Mouse (Mus musculus): ENCODE data around the gene Cox10. TPM values are rescaled to one million over a fixed set of nuclear protein-coding genes. Genes with fewer than 3 reads are reported as not detected.
A peak's percentile ranks its signal among the peaks of the same experiment; 100 is the strongest.
"Not testable (repeated sequence)": the region's sequence is repeated elsewhere in the genome, so short reads cannot be mapped to it uniquely, and the experiment has no call there.

Cox10 gene
- total RNA-seq (2014; rRNA removed): 17.3 and 20.9 TPM in 2 replicates
- 28.9 and 33.0 TPM in 2 replicates for polyA plus RNA-seq (2015; fragmentation: Nextera tagmentation; extraction: Ambion mirVana)

- peak within 1 kb of the TSS; percentile 89 for H3K27ac ChIP-seq
- no peaks in the 10 kb centered on the region for H3K27me3 ChIP-seq (ENCODE audit: insufficient read depth, low read length)
These were observed at the start of gene Cox10 for GRCm38 (mm10) chr11:64078956-64079726. TSS of gene Cox10 (minus strand) at chr11:64079468.

GRCm38 (mm10) chr11:64128016-64128415 lies 48.7 kb upstream of the Cox10 start:
- Histone ChIP-seq H3K27ac (no peak overlapping the region), H3K4me3 (ENCODE audit: low read length) (no peak overlapping the region), H3K4me2 (ENCODE audit: low read depth, low read length) (no peak overlapping the region), H3K9ac (replicated peaks; ENCODE audit: low read length) (no peak overlapping the region), H3K9me3 (ENCODE audit: low read length) (no peaks in the 10 kb centered on the region), H3K36me3 (ENCODE audit: insufficient read depth, low read length) (no peaks in the 10 kb centered on the region), H3K4me1 (ENCODE audit: insufficient read depth, low read length) (no peaks in the 10 kb centered on the region), H3K27me3 (ENCODE audit: insufficient read depth, low read length) (no peaks in the 10 kb centered on the region)
- 77% methylated on average over 9 of the region's 9 CpGs for WGBS
- TF ChIP-seq CTCF (IDR thresholded peaks at IDR 0.05; ENCODE audit: low read depth): no peak
- no peak for ATAC-seq
- no peak for DNase-seq (ENCODE audit: low spot score)

More at GRCm38 (mm10) chr11:64078956-64079726, at the start of gene Cox10:
- peak within 1 kb of the TSS; percentile 79 for H3K9ac ChIP-seq (replicated peaks; ENCODE audit: low read length)
- no peak for TF ChIP-seq CTCF (IDR thresholded peaks at IDR 0.05; ENCODE audit: low read depth)
- H3K4me2 ChIP-seq (ENCODE audit: low read depth, low read length): peak within 1 kb of the TSS; percentile 89
- peak; percentile 95 for ATAC-seq
- H3K4me3 ChIP-seq (ENCODE audit: low read length): peak within 1 kb of the TSS; percentile 80
- no peaks in the 10 kb centered on the region for H3K9me3 ChIP-seq (ENCODE audit: low read length)
- H3K36me3 ChIP-seq (ENCODE audit: insufficient read depth, low read length): no peaks in the 10 kb centered on the region; the same call in 1 of the 2 replicates
- peaks cover 14% of the 10 kb centered on the region; the same call in 1 of the 2 replicates for H3K4me1 ChIP-seq (ENCODE audit: insufficient read depth, low read length)
- WGBS: 0% methylated on average over 44 of the region's 45 CpGs
- peak; percentile 93 for DNase-seq (ENCODE audit: low spot score)

DNA sequence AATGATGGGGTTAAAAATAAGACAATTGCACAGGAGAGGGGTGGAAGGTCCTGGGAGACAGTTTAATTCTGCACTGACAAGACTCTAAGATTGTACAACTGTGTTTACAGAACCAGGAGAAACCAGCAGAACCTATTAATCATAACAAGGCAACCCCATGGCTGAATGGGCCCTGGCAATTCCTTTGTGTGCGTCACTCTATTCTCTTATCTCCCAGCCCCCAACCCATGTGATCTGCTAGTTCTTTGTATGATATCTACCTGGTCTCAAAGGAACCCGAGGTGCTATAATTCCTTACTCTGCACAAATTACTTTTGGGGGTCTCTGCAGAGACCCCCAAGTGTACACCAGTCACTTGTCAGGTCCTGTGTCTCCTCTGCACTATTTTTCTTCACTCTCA lies 46.2 kb upstream of the Cox10 start:
- Histone ChIP-seq H3K27me3 (ENCODE audit: insufficient read depth, low read length) (no peaks in the 10 kb centered on the region), H3K36me3 (ENCODE audit: insufficient read depth, low read length) (no peaks in the 10 kb centered on the region), H3K9ac (replicated peaks; ENCODE audit: low read length) (no peak overlapping the region), H3K4me1 (ENCODE audit: insufficient read depth, low read length) (no peaks in the 10 kb centered on the region), H3K9me3 (ENCODE audit: low read length) (no peaks in the 10 kb centered on the region), H3K4me3 (ENCODE audit: low read length) (no peak overlapping the region), H3K4me2 (ENCODE audit: low read depth, low read length) (no peak overlapping the region), H3K27ac (no peak overlapping the region)
- DNase-seq (ENCODE audit: low spot score) (no peak), ATAC-seq (no peak)
- WGBS: 58% methylated on average over 2 of the region's 2 CpGs
- TF ChIP-seq CTCF (IDR thresholded peaks at IDR 0.05; ENCODE audit: low read depth): no peak

- not testable (repeated sequence) for ATAC-seq; DNase-seq (ENCODE audit: low spot score); H3K4me3 ChIP-seq (ENCODE audit: low read length); H3K9ac ChIP-seq (replicated peaks; ENCODE audit: low read length); H3K9me3 ChIP-seq (ENCODE audit: low read length); H3K27ac ChIP-seq; H3K36me3 ChIP-seq (ENCODE audit: insufficient read depth, low read length); H3K4me1 ChIP-seq (ENCODE audit: insufficient read depth, low read length); H3K4me2 ChIP-seq (ENCODE audit: low read depth, low read length); H3K27me3 ChIP-seq (ENCODE audit: insufficient read depth, low read length)
- WGBS: 88% methylated on average over 6 of the region's 6 CpGs
These were observed 43.9 kb upstream of the Cox10 start for GRCm38 (mm10) chr11:64123174-64123573.

- TF ChIP-seq CTCF (IDR thresholded peaks at IDR 0.05; ENCODE audit: low read depth): no peak
These were observed 37.4 kb upstream of the Cox10 start for GRCm38 (mm10) chr11:64116711-64117110.

DNA sequence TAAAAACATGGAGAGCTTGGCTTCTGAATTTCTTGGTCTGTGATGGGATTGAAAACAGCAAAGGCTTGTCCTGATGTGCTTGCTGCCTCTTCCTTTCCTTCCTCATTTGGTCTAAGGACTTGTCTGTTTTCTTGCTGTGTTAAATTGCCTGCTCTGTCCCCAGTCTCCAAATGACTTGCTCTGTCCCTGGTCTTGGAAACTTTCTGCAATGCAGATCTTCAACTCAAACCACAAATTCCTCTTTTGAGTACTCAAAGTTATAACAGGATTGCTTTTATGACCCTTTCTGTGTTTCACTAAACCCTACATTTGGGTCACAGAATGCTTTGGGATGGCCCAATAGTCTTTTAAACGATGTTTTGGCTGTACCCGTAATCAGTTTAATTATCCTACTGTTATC lies 36.6 kb upstream of the Cox10 start:
- no peak for TF ChIP-seq CTCF (IDR thresholded peaks at IDR 0.05; ENCODE audit: low read depth)
- no peak overlapping the region for H3K9ac ChIP-seq (replicated peaks; ENCODE audit: low read length)

More at GRCm38 (mm10) chr11:64116711-64117110, 37.4 kb upstream of the Cox10 start:
- no peaks in the 10 kb centered on the region for H3K9me3 ChIP-seq (ENCODE audit: low read length)
- no peak for ATAC-seq
- no peak overlapping the region for H3K4me2 ChIP-seq (ENCODE audit: low read depth, low read length)
- no peaks in the 10 kb centered on the region for H3K27me3 ChIP-seq (ENCODE audit: insufficient read depth, low read length)
- WGBS: 91% methylated on average over 4 of the region's 4 CpGs
- no peaks in the 10 kb centered on the region for H3K36me3 ChIP-seq (ENCODE audit: insufficient read depth, low read length)
- H3K27ac ChIP-seq: no peak overlapping the region
- H3K4me3 ChIP-seq (ENCODE audit: low read length): no peak overlapping the region
- H3K9ac ChIP-seq (replicated peaks; ENCODE audit: low read length): no peak overlapping the region
- DNase-seq (ENCODE audit: low spot score): no peak
- no peaks in the 10 kb centered on the region for H3K4me1 ChIP-seq (ENCODE audit: insufficient read depth, low read length)

GRCm38 (mm10) chr11:64115101-64115500 lies 35.8 kb upstream of the Cox10 start:
- WGBS: 91% methylated on average over 9 of the region's 9 CpGs
- ATAC-seq (no peak), DNase-seq (ENCODE audit: low spot score) (no peak)
- Histone ChIP-seq H3K9ac (replicated peaks; ENCODE audit: low read length) (no peak overlapping the region), H3K36me3 (ENCODE audit: insufficient read depth, low read length) (no peaks in the 10 kb centered on the region), H3K9me3 (ENCODE audit: low read length) (no peaks in the 10 kb centered on the region), H3K4me2 (ENCODE audit: low read depth, low read length) (no peak overlapping the region), H3K27me3 (ENCODE audit: insufficient read depth, low read length) (no peaks in the 10 kb centered on the region), H3K27ac (no peak overlapping the region), H3K4me1 (ENCODE audit: insufficient read depth, low read length) (no peaks in the 10 kb centered on the region), H3K4me3 (ENCODE audit: low read length) (no peak overlapping the region)
- no peak for TF ChIP-seq CTCF (IDR thresholded peaks at IDR 0.05; ENCODE audit: low read depth)

More for the DNA sequence above, 36.6 kb upstream of the Cox10 start:
- no peaks in the 10 kb centered on the region for H3K36me3 ChIP-seq (ENCODE audit: insufficient read depth, low read length)
- no peak overlapping the region for H3K4me3 ChIP-seq (ENCODE audit: low read length)
- WGBS: 93% methylated on average over 2 of the region's 2 CpGs
- H3K4me2 ChIP-seq (ENCODE audit: low read depth, low read length): no peak overlapping the region
- ATAC-seq (no peak), DNase-seq (ENCODE audit: low spot score) (no peak)
- H3K27ac ChIP-seq: no peak overlapping the region
- H3K27me3 ChIP-seq (ENCODE audit: insufficient read depth, low read length): no peaks in the 10 kb centered on the region
- no peaks in the 10 kb centered on the region for H3K4me1 ChIP-seq (ENCODE audit: insufficient read depth, low read length)
- no peaks in the 10 kb centered on the region for H3K9me3 ChIP-seq (ENCODE audit: low read length)
